Mouse (Mus musculus) brain, embryonic 14.5 days (tissue): ENCODE data around the gene Rai1.

ENCODE experiments used
- CTCF ChIP-seq: fragments of 200-500 bp; IDR thresholded peaks from 2 replicates; pipeline ENCODE4 v1.5.1; 2012; ENCODE audit warnings: inconsistent platforms, mild to moderate bottlenecking, moderate library complexity, borderline replicate concordance; ENCODE audit not compliant: insufficient read depth, insufficient read length; ENCODE audit errors: extremely low read depth
- POLR2A ChIP-seq: fragments of 200-500 bp; IDR thresholded peaks from 2 replicates; pipeline ENCODE4 v1.6.1; 2012; ENCODE audit warnings: mild to moderate bottlenecking, inconsistent platforms, borderline replicate concordance; ENCODE audit not compliant: poor library complexity, insufficient read depth, insufficient read length, severe bottlenecking; ENCODE audit errors: extremely low read depth

- TF ChIP-seq CTCF (no peak), POLR2A (no peak)
Observed at GRCm38 (mm10) chr11:60102664-60103063, 2.1 kb upstream of the Rai1 start.
